Mouse (Mus musculus) retina, embryonic 14.5 days (tissue): ENCODE results near the gene Fam81a.
A peak's percentile ranks its signal among the peaks of the same experiment; 100 is the strongest.

Experiments used
- DNase-seq: peaks from one replicate; pipeline ENCODE4 v3.0.0-alpha.2; 2015; ENCODE audit warnings: low spot score

Fam81a gene

DNA sequence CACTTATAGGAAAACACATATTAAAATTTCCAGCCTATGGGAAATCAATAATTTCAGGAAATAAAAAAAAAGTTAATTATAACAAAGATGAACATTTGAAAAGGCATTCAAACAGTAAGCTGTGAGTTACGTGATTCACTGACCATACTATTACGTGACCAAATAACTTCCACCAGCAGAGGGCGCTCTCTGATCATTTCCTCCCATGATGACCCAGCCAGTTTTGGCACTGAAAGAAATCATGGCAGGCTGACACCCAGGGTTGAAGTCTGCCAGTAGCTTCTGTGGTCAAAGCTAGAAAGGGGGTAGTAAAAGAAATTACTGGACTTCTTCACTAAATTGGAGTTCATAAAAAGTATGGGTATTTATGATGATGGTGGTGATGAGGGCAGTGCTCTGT is 33.1 kb downstream of the Fam81a start:
- peak; percentile 95 for DNase-seq

DNA sequence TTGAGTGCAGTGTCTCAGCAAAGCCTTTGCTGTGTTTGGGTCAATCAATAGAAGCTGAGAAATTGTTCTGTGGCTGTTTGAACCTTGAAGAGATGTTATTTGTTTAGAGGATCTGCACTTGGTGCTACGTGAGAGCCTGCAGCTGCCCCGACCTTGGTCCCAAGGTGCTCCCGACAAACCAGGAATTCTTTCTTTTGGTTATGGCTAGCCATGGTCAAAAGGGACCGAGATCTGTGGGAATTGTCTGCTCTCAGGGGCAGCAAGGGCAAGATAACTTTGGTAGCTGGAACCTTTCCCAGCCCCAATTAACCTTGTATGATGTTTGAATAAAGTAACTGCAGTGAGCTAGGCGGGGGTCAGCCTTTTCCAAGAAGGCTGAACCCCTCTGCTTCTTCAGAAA is 34.2 kb downstream of the Fam81a start:
- no peak for DNase-seq

DNA sequence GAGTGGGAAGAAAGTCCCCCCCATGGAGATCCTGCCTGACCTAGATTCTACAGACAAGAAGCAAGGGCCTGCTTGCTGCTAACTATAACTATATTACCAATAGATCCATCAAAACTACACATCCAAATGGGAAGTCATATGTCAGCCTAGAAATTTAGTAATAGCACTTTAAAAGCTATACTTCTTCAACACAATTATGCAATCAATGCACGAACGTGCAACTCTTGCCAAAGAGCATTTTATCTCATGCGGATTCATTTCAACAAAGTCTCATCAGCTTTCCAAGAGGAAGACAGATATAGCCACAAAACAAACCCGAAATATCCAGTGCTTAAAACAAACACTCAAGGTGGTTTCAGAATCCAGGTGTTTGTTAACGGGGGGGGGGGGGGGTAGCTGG is 36.8 kb downstream of the Fam81a start:
- DNase-seq = no peak

DNA sequence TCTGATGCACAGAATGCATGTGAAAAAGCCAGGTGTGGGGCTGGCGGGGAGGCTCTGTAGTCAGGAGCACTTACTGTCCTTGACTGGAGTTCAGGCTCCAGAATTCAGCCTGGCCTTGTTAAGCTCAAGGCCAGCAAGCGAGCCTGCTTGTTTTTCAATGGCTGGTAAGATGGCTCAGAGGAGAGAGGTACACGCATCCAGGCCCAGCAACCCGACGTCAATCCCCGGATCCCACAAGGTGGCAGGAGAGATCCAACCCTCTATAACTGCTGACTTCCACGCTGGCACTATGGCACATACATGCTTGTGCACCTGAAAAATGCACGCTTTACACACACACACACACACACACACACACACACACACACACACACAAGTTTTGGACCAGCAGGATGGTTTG is 39.3 kb downstream of the Fam81a start:
- DNase-seq = peak; percentile 9

DNA sequence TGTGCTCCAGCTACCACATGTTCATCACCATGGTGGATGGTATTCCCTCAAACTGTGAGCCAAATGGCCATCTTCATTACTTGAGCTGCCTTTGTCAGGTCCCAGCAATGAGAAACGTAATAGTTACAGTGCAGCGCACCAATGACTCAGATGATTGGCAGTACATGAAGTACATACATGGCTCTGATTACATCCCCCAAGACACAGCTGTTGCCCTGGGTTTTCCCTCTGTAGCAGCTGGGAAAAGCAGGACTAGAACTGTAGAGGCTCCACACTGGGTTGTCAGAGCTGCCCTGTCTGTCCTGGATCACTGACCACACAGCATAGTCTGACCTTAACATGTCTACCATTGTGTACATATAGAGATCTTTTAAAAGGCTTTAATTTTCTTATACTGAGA is 44.8 kb downstream of the Fam81a start:
- DNase-seq = no peak

DNA sequence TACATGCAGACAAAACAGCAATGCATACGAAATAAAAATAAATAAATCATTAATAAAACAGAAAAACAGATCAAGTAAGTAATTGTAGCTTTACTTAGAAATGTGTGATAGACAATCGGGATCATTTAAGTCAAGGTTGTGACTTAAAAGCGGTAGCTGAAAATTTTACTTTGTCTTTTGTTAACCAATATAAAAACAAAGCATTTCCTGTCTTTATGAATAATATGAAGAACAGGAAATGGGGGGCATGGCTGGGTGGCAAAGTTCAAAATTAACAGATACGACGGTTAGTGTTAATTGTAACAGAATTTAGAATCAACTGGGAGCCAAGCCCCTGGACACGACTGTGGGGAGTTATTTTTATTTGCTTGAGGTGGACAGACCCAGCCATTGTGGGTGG is 47.3 kb downstream of the Fam81a start:
- DNase-seq = no peak

DNA sequence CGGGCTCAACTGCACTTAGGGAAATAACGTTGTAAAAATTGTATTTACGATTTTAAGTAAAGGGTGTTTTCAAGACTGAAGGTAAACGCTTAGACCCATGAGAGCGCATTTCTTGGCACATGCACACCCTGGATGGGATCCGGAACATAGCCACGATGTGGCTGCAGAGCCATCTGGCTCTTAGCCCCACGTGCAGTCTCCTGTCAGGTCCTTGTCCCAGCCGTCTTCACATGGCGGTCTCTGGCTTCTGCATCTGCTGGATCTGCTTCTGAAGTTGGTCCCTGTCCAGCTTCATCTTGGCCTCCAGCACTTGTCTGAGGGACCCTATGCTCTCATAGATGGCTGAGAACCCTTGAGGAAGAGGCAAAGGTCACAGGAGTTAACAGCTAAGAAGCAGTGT is 51.8 kb downstream of the Fam81a start:
- DNase-seq = no peak

DNA sequence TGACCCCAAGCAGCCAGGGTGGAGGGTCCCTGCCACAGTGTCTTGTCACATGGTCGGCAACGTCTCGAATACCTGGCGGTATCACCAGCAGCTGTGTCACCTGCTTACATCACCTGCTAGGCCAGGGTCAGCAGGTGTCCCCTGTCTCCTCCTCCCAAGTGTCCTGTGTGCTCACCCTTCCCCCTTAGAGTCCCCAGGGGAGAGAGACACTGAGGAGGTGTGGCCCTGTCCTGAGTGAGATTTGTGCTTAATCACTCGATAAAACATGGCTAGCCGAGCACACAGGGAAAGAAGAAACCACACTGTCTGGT is 53.6 kb downstream of the Fam81a start:
- DNase-seq = no peak

DNA sequence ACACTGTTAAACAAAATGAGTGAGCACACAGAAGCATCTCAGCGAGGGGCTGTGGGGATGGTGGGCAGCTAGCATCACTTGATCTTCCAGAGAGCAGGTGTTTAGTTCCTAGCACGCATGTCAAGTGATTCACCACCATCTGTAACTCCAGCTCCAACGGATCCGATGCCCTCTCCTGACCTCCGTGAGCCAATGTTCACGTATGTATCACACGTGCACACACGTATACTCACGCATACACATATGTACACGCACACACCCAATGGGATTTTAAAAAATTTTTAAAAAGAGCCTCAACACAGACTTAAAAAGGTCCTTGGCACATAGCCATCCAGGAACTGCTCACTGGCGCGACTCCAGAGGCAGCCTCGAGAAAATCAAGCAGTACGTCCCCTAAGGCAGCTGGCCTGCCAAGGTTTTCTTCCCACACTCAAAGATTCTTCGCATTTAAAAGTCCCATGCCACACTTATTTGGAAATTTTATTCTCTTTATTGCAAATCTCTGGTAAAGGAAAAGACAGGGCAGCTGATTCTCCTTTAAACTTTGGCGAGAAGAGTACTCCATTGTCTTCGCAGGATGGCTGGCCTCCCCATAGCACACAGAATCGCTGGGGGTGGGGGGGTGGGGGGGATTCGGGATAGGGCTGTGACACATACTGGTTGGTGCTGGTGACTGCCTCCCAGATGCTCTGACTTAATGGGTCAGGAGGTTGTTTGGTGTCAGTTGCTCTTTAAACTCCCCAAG is 54.1 kb downstream of the Fam81a start:
- no peak for DNase-seq

DNA sequence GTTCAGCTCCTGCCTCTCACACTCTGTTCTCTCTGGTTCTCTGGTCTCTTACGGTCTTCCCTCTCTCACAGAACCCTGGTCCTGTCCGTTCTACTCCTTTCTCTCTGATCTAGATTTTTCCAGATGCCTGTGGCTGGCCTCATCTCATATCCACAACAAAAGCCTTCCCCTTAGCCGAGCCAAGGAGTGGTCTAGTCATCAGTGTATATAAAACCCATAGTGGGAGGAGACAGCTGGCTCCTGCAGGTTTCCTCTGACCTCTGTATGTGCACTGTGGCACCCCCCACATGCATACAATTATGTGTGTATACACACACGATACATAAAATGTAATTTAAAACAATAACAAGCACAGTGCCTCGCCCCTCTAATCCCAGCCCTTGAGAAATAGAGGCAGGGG is 55.0 kb downstream of the Fam81a start:
- no peak for DNase-seq

DNA sequence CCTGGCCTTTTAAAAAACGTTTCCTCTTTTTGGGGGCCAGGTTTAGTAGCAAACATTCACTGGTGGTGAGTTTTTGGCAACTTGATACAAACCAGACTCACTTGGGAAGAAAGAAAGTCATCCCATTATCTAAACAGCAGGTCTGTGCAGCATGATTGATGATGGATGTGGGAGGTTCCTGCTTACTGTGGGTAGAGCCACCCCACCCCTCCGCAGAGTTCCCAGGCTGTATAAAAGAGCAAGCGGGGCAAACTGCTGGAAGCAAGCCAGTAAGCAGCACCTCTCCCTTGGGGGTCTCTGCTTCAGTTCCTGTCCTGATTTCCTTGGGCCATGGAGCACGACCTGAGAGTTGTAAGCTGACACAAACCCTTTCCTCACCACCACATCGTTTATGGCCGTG is 56.3 kb downstream of the Fam81a start:
- DNase-seq = peak; percentile 6

DNA sequence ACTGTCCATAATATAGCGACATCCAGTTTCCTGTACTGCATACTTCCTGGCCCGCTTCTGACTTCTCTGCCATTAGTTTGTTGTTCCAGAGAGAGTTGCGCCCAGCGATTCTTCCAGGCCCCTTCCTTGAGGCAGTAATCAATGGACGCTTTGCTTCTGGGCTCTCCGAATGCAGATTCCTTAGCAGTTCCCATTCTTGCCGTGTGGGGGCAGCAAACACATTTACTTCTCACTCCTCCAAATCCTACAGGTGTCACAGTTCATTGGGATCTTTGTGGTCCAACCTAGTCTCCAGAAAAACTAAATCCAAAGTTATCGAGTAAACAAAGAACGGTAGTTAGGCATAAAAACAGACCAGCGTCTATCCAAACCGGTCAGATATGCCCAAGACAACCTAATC is 58.3 kb downstream of the Fam81a start:
- DNase-seq = peak; percentile 69

DNA sequence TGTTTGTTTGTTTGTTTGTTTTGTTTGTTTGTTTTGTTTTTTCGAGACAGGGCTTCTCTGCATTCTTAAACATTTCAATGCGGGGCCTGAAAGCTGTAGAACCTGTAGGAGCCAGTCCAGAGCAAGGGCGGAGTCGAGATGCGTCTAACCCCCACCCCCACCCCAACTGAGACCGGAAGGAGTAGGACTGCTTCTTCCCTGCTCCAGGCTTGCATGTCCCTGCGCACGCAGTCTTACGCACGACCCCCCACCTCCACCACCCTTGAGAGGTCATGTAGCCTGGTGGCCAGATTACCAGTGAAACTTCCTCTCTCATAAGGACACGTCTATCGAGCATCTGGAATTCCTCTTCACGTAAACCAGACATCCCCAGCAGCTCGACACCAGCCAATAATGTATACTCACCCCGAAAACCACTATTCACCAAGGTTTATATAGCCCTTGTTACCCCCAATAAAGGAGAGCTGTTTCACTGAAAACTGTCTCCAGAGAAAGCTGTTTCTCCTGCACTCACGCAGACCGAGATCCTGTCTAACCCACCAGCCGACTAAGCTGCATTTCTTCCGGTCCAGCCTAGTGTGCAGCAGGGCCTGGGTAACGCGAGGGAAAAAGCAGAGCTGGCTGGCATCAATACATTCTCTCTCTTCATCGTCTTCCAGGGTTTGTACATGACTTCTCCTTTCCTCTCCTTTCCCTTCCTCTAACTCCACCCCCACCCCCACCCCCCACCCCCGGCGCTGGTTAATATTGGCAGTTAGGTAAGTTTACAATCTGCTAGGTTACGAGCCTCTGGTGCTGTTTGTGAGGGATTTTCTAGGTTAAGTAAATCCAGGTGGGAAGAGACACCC is 59.8 kb downstream of the Fam81a start:
- no peak for DNase-seq

DNA sequence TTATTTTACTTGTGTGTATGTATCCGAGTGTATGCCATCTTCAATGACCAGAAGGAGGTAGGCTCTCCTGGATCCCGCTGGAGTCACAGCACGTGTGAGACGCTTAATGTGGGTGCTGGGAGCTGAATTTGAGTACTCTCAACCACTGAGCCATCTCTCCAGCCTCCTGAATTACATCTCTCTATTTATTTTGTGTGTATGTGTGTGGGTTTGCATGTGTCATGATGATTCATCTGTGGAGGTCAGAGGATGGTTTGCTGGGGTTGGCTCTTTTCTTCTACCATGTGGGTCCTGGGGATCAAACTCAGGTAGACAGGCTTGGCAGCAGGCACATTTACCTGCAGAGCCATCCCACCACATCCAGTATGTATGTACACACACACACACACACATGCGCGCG is 60.6 kb downstream of the Fam81a start:
- DNase-seq = no peak

DNA sequence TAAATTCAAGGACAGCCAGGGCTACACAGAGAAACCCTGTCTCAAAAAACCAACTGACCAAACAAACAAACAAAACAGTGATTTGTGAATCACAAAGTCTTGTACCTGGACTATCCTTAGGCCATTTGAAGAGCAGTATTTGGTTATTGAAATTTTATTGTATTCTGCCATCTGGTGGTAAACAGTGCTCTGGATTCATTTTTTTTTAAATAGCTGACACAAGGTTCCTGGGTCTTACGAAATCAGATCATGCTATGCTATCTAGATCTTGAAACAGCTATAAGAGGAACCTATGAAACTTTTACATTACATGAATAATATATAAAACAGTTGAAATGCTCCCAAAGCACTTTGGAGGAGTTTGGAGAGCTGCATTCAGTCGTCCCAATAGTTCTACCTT is 61.4 kb downstream of the Fam81a start:
- peak; percentile 63 for DNase-seq

DNA sequence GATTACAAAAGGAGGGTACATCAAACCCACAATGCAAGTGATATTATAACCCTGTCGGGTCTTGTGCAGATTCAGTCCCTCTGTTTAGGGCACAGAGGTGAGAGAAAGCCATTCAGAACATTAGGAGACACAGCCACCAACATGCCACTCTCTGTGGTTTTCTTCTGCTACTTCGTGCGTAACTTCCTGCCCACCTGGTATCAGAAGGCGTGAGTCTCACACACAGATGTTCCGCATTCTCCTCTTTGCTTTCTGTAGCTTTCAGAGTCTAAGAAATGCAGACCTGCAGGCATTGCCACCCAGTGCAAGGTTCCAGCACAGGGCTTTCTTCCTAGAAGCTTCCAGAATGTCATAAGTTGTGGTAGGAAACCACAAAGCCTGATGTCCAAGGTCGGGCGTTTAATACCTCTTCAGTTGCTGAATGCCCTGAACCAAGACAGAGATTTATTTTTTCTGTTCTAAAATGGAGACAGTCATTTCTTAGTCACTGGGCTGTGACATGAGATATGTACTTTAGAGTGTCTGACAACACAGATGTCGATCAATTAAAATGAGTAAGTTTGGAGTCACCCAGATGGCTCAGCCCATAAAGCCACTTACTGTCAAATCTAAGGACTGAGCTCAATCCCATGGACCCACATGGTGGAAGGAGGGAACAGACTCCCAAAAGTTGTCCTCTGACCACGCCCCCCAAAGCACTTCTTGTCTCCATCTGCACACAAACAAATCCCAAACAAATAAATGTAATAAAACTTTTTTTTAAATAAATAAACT is 62.1 kb downstream of the Fam81a start:
- no peak for DNase-seq

DNA sequence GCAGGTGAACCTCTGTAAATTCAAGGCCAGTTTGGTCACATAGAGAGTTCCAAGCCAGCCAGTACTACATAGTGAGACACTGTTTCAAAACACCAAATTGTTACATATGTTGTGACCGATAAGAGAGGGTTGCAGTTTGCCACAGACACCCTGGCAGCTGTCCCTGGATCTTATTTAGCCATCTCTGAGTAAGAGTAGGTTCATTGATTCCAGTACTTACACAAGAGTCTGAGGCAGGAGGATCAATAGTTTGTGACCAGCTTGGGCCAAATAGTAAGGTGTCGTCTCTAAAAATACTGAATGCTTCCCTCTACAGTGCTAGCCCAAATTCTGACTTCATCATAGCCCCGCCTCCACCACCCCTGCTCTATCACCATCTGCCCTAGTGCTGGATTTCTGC is 64.3 kb downstream of the Fam81a start:
- no peak for DNase-seq

DNA sequence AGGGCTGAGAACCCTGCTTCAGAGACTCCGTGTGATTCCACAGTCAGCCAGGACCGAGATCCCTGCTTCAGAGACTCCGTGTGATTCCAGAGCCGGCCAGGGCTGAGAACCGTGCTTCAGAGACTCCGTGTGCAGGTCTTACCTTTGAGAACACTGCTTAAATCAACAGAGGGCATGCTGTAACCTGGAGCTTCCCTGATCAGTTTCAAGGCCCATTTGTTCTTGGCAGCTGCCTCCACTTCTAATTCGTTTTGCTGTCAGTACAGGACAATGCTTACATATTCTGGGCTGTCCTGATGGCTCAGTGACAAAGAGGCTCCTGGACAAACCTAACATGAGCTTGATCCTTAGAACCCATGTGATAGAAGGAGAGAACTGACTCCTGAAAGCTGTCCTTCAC is 65.2 kb downstream of the Fam81a start:
- no peak for DNase-seq

DNA sequence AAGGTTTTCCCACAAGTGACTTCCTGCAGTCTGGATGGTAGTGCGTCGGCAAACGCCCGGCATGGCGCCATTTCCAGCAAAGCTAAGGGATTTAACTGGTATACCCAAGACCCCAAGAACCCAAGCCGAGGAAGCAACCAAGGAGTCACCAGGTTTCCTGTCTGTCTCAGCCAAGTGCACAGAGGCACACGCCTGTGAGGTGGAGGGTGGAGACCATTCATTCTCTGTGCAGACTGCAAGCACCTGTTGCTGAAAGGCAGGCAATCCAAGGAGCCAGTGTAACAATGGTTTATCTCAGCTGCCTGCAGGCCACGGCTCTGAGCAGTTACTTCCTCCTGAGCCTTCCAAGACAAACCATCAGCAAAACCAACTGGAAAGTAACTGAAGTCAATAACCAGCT is 70.0 kb downstream of the Fam81a start:
- DNase-seq = no peak

DNA sequence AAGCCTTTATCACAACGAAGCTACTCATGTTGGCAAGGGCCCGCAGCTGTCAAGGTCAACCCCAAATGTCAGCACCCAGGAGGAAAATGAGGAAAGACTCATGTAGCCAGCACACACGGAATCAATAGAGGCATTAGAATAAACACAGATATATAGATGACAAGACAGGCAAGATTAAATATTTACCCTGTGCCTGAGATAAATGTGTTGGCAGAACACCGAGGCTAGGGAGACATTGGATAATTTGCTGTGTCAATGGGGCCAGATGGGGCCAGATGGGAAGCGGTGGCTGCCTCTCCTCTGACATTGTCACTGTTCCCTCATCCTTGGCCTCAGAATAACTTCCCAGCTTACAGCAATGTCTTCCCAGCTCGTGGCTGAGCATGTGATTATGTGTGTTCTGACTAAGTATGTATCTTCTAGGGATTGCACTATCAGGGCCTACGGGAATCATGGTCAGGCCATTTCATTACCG is 72.4 kb downstream of the Fam81a start:
- DNase-seq = peak; percentile 38

DNA sequence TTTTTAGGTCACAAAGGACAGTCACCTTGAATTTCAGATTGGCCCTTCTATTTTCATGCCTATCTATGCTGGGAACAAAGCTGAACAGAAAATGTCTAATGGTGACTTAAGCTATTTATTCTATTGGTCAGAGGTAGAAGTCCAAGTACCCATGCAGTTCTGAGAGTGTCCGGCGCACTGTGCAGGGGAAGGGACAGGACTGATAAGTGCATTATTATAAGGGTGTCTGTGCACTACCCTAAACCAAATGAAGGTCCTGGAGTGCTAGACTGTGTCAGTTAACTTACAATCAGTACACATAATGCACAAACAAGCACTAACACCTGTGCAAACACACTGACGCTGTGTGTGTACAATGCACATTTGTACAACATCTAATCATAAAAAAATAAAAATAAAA is 74.9 kb downstream of the Fam81a start:
- DNase-seq = no peak

DNA sequence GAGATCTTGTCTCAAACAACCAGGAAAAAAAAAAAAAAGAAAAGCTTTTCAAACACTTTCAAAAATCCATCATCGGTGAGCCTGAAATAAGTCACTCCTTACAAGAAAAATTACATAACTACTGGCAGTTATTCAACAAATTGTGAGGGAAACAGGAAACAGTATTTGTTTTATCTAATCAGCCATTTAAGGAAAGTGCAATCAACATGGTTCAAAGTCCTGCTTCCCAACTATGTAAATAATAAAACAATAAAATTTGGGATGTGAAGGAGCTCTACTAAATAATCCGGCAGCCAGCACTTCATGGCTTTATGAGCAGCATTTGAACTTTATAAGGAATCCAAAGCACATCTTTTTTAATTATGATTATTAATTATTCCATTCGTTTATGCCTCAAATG is 80.3 kb downstream of the Fam81a start:
- no peak for DNase-seq

DNA sequence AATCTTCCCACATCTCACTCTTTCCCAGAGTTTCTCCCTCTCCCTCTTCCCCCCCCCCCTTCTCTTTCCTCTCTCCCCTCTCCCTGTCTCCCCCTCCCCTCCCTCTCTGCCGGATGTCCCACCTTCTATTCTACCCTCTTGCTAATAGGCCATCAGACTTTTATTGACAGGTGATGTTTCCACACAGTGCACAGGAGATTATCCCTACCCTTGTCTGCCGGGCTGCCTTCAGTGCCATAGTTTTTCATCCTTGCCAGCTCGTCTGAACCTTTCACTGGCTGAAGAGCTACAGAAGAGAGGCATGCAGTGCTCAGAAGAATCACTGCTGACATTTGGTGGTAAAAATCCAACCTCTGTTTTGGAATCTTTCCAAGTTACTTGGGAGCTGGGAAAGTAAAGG is 88.9 kb downstream of the Fam81a start:
- peak; percentile 38 for DNase-seq
